Mouse (Mus musculus) bone marrow, adult 2 months (tissue): ENCODE data around the gene Hs3st6.

ENCODE experiments used
- CTCF ChIP-seq: fragments of 200-500 bp; IDR thresholded peaks from 2 replicates; pipeline ENCODE4 v1.5.1; 2011; ENCODE audit warnings: low read length, control low read depth; ENCODE audit not compliant: control insufficient read depth, insufficient read depth
- POLR2A ChIP-seq: fragments of 200-500 bp; IDR thresholded peaks from 2 replicates; pipeline ENCODE4 v1.6.1; 2011; ENCODE audit warnings: low read depth, mild to moderate bottlenecking, control low read depth, low read length, borderline replicate concordance; ENCODE audit not compliant: control insufficient read depth

- no peak for TF ChIP-seq CTCF
- TF ChIP-seq POLR2A = no peak
Measured at GRCm38 (mm10) chr17:24777073-24777472, 24.3 kb downstream of the Hs3st6 start.
